Mouse (Mus musculus): ENCODE measurements around the gene Dlec1. TPM values are rescaled to one million over a fixed set of nuclear protein-coding genes. Genes with fewer than 3 reads are reported as not detected.

The Dlec1 gene
- polyA plus RNA-seq, 1 experiment from 2014 or later: 1.1 TPM

DNA sequence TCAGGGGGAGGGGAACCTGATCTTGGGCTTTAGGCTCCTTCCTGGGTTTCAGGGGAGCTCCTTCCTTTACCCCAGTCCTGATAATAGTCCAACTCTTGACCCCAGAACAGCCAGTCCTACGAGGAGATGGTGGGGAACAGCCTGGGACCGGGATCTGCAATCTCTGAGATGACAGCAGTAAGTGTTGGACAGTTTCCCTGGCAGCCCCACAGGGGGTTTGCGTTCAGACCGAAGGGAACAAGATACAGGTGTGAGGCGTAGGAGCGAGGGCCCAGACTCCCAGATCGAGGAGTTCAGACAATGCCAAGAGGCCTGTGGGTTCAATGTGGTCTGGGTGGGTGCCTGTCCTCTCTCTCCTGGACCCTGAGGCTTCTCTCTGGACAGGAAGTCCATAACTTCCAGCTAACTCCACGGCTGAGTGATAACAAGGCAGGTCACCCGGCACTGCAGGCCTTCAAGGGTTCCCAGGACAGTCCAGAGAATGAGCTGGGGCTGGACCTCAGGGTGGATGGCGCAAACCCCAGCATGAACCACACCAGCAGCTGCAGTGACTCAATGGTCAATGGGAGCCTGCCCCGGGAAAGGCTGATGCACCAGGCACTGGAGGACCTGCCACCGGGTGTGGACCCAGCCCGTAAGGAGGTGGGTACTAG, 32.0 kb upstream of the Dlec1 start:
- Histone ChIP-seq H3K27me3 (ENCODE audit: control insufficient read depth, insufficient read depth, low read length) (no peaks in the 10 kb centered on the region), H3K4me3 (ENCODE audit: low read depth, low read length) (no peak overlapping the region), H3K4me2 (ENCODE audit: low read depth, low read length) (no peak overlapping the region), H3K9ac (replicated peaks; ENCODE audit: low read depth, low read length) (no peak overlapping the region), H3K4me1 (ENCODE audit: control insufficient read depth, insufficient read depth, low read length) (no peaks in the 10 kb centered on the region), H3K36me3 (ENCODE audit: control insufficient read depth, insufficient read depth, low read length) (peaks cover 4% of the 10 kb centered on the region; the same call in 1 of the 2 replicates), H3K27ac (ENCODE audit: low read depth, low read length) (no peak overlapping the region), H3K9me3 (ENCODE audit: control insufficient read depth, low read length) (no peaks in the 10 kb centered on the region)
- 84% methylated on average over 13 of the region's 13 CpGs for WGBS
- ATAC-seq (ENCODE audit: low read depth): no peak

- Histone ChIP-seq H3K4me2 (ENCODE audit: low read depth, low read length) (no peak overlapping the region), H3K4me3 (ENCODE audit: low read depth, low read length) (no peak overlapping the region), H3K9me3 (ENCODE audit: control insufficient read depth, low read length) (no peaks in the 10 kb centered on the region), H3K27me3 (ENCODE audit: control insufficient read depth, insufficient read depth, low read length) (no peaks in the 10 kb centered on the region), H3K4me1 (ENCODE audit: control insufficient read depth, insufficient read depth, low read length) (no peaks in the 10 kb centered on the region), H3K9ac (replicated peaks; ENCODE audit: low read depth, low read length) (no peak overlapping the region), H3K36me3 (ENCODE audit: control insufficient read depth, insufficient read depth, low read length) (peaks cover 4% of the 10 kb centered on the region; the same call in 1 of the 2 replicates), H3K27ac (ENCODE audit: low read depth, low read length) (no peak overlapping the region)
- ATAC-seq (ENCODE audit: low read depth): no peak
- 82% methylated on average over 9 of the region's 9 CpGs for WGBS
Observed at GRCm38 (mm10) chr9:119071786-119072185, 30.5 kb upstream of the Dlec1 start.

GRCm38 (mm10) chr9:119073184-119073895, 28.9 kb upstream of the Dlec1 start:
- ATAC-seq (ENCODE audit: low read depth): no peak
- no peak overlapping the region for H3K4me3 ChIP-seq (ENCODE audit: low read depth, low read length)
- H3K27me3 ChIP-seq (ENCODE audit: control insufficient read depth, insufficient read depth, low read length): no peaks in the 10 kb centered on the region
- WGBS: 81% methylated on average over 15 of the region's 15 CpGs
- H3K4me2 ChIP-seq (ENCODE audit: low read depth, low read length): no peak overlapping the region
- peaks cover 4% of the 10 kb centered on the region; the same call in 1 of the 2 replicates for H3K36me3 ChIP-seq (ENCODE audit: control insufficient read depth, insufficient read depth, low read length)
- H3K9ac ChIP-seq (replicated peaks; ENCODE audit: low read depth, low read length): no peak overlapping the region
- H3K27ac ChIP-seq (ENCODE audit: low read depth, low read length): no peak overlapping the region
- no peaks in the 10 kb centered on the region for H3K9me3 ChIP-seq (ENCODE audit: control insufficient read depth, low read length)
- H3K4me1 ChIP-seq (ENCODE audit: control insufficient read depth, insufficient read depth, low read length): no peaks in the 10 kb centered on the region

DNA sequence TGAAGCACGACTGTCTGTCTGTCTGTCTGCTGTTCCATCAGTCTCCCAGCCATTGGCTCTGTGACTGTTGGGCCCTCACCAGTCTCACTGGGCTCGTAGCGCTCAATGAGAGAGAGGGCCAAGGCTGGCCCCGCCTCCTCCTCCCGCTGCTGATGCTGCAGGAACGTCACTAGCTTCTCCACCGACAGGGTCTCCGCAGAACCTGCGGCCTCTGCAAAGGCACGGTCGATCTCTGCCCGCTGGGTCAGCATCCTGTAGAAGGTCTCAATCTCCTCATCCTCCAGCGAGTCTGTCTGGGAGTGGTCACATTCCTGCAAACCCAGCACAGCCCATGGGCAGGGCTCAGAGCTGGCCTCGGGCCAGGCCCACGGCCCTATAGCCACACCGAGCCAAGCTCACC, 26.6 kb upstream of the Dlec1 start:
- no peak overlapping the region for H3K4me2 ChIP-seq (ENCODE audit: low read depth, low read length)
- no peak overlapping the region for H3K4me3 ChIP-seq (ENCODE audit: low read depth, low read length)
- no peaks in the 10 kb centered on the region for H3K9me3 ChIP-seq (ENCODE audit: control insufficient read depth, low read length)
- no peak overlapping the region for H3K27ac ChIP-seq (ENCODE audit: low read depth, low read length)
- H3K27me3 ChIP-seq (ENCODE audit: control insufficient read depth, insufficient read depth, low read length): no peaks in the 10 kb centered on the region
- H3K9ac ChIP-seq (replicated peaks; ENCODE audit: low read depth, low read length): no peak overlapping the region
- no peaks in the 10 kb centered on the region for H3K4me1 ChIP-seq (ENCODE audit: control insufficient read depth, insufficient read depth, low read length)
- peaks cover 4% of the 10 kb centered on the region; the same call in 1 of the 2 replicates for H3K36me3 ChIP-seq (ENCODE audit: control insufficient read depth, insufficient read depth, low read length)
- WGBS: 68% methylated on average over 16 of the region's 16 CpGs
- ATAC-seq (ENCODE audit: low read depth): no peak

GRCm38 (mm10) chr9:119080040-119080675, 22.1 kb upstream of the Dlec1 start:
- H3K27ac ChIP-seq (ENCODE audit: low read depth, low read length): no peak overlapping the region
- H3K9ac ChIP-seq (replicated peaks; ENCODE audit: low read depth, low read length): no peak overlapping the region
- no peaks in the 10 kb centered on the region for H3K9me3 ChIP-seq (ENCODE audit: control insufficient read depth, low read length)
- ATAC-seq (ENCODE audit: low read depth): no peak
- no peaks in the 10 kb centered on the region for H3K27me3 ChIP-seq (ENCODE audit: control insufficient read depth, insufficient read depth, low read length)
- H3K36me3 ChIP-seq (ENCODE audit: control insufficient read depth, insufficient read depth, low read length): no peaks in the 10 kb centered on the region
- no peak overlapping the region for H3K4me3 ChIP-seq (ENCODE audit: low read depth, low read length)
- 0 out of 2 replicates have a peak, but pooled peaks cover 9% of the 10 kb centered on the region for H3K4me1 ChIP-seq (ENCODE audit: control insufficient read depth, insufficient read depth, low read length)
- WGBS: 86% methylated on average over 5 of the region's 5 CpGs
- H3K4me2 ChIP-seq (ENCODE audit: low read depth, low read length): no peak overlapping the region

DNA sequence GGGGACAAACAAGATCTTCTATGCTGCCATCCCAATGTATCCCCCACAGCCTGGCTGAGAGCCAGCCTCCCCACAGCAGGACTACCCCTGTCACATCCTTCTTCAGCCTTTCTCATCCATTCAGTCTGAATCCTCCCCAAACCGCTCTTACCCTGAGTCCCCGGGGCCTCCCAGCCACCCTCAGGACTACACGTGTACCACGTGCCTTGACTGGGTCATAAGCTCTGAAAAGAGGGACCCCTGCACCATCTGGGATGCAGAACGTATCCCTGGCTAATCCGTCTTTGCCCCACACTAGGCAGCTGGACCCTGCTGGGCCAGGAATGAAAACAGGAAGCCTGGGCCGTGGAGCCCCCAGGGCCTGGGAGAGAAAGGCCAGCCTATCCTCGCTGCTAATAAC, 20.2 kb upstream of the Dlec1 start:
- no peak overlapping the region for H3K9ac ChIP-seq (replicated peaks; ENCODE audit: low read depth, low read length)
- ATAC-seq (ENCODE audit: low read depth): peak; percentile 85
- no peak overlapping the region for H3K4me3 ChIP-seq (ENCODE audit: low read depth, low read length)
- no peaks in the 10 kb centered on the region for H3K36me3 ChIP-seq (ENCODE audit: control insufficient read depth, insufficient read depth, low read length)
- H3K4me1 ChIP-seq (ENCODE audit: control insufficient read depth, insufficient read depth, low read length): 0 out of 2 replicates have a peak, but pooled peaks cover 9% of the 10 kb centered on the region
- no peaks in the 10 kb centered on the region for H3K9me3 ChIP-seq (ENCODE audit: control insufficient read depth, low read length)
- no peak overlapping the region for H3K4me2 ChIP-seq (ENCODE audit: low read depth, low read length)
- no peak overlapping the region for H3K27ac ChIP-seq (ENCODE audit: low read depth, low read length)
- WGBS: 3% methylated on average over 8 of the region's 8 CpGs
- H3K27me3 ChIP-seq (ENCODE audit: control insufficient read depth, insufficient read depth, low read length): no peaks in the 10 kb centered on the region

DNA sequence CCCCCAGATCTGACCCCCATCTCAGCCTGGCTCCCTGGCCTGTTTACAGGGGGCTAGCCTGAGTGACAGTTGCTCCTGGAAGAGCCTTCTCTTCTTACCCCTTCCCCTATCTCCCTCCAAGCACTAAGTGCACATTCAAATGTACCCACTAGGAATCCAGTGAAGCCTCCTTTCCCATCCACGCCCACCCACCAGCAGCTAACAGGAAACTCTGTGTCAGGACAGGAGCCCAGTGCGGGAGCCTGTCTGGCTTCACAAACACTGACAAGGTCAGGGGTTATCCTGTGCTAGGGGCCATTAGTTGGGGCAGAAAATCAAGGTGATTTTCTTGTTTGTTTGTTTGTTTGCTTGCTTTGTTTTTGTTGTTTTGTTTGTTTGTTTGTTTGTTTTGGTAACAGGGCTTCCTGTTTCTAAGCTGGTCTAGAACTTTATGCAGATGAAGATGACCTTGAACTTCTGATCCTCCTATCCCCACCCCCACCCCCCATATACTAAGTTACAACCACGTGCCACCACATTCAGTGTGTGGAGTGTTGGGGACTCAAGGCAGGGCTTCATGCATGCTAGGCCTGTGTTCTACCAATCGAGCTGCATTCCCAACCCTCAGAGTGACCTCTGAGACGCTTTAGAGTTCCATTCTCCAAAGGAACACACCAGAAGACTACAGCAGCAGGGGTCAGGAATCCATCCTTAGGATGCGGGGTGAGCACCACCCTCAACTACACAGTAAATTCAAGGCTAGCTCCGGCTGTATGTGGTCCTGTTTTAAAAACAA, 19.4 kb upstream of the Dlec1 start:
- H3K36me3 ChIP-seq (ENCODE audit: control insufficient read depth, insufficient read depth, low read length): no peaks in the 10 kb centered on the region
- no peak overlapping the region for H3K9ac ChIP-seq (replicated peaks; ENCODE audit: low read depth, low read length)
- 72% methylated on average over 7 of the region's 7 CpGs for WGBS
- H3K27me3 ChIP-seq (ENCODE audit: control insufficient read depth, insufficient read depth, low read length): no peaks in the 10 kb centered on the region
- H3K27ac ChIP-seq (ENCODE audit: low read depth, low read length): no peak overlapping the region; the same call in 1 of the 2 replicates
- ATAC-seq (ENCODE audit: low read depth): no peak
- H3K9me3 ChIP-seq (ENCODE audit: control insufficient read depth, low read length): no peaks in the 10 kb centered on the region
- no peak overlapping the region for H3K4me2 ChIP-seq (ENCODE audit: low read depth, low read length)
- H3K4me3 ChIP-seq (ENCODE audit: low read depth, low read length): no peak overlapping the region
- H3K4me1 ChIP-seq (ENCODE audit: control insufficient read depth, insufficient read depth, low read length): 0 out of 2 replicates have a peak, but pooled peaks cover 11% of the 10 kb centered on the region

DNA sequence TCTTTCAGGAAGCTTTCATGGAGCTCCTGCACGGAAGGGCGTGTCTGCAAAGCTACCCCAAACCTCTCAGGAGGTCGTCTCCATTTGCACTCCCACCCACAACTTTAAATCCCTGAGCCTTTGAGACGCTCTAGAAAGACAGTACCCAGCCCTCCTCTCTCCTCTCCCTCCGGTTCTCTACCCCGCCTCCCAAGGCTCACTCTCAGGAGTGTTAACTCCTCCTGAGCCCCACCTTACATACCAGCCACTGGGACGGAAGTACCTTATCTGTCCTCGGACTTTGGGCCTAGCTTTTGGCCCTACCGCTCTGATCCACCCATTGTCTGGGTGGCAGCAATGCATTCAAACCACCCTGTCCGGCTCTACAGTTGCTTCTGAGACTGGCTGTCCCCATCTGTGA, 18.3 kb upstream of the Dlec1 start:
- H3K4me2 ChIP-seq (ENCODE audit: low read depth, low read length): no peak overlapping the region
- no peaks in the 10 kb centered on the region for H3K27me3 ChIP-seq (ENCODE audit: control insufficient read depth, insufficient read depth, low read length)
- no peak for ATAC-seq (ENCODE audit: low read depth)
- H3K36me3 ChIP-seq (ENCODE audit: control insufficient read depth, insufficient read depth, low read length): no peaks in the 10 kb centered on the region
- no peaks in the 10 kb centered on the region for H3K9me3 ChIP-seq (ENCODE audit: control insufficient read depth, low read length)
- H3K9ac ChIP-seq (replicated peaks; ENCODE audit: low read depth, low read length): no peak overlapping the region
- 86% methylated on average over 10 of the region's 10 CpGs for WGBS
- H3K4me1 ChIP-seq (ENCODE audit: control insufficient read depth, insufficient read depth, low read length): 0 out of 2 replicates have a peak, but pooled peaks cover 16% of the 10 kb centered on the region
- H3K4me3 ChIP-seq (ENCODE audit: low read depth, low read length): no peak overlapping the region
- no peak overlapping the region for H3K27ac ChIP-seq (ENCODE audit: low read depth, low read length)
